Mouse (Mus musculus) liver, adult 2 months (tissue): Measurements from ENCODE around the gene BC048562. TPM values are rescaled to one million over a fixed set of nuclear protein-coding genes. Genes with fewer than 3 reads are reported as not detected.

Experiments
- DNase-seq: peaks from one replicate; pipeline ENCODE4 v3.0.0-alpha.2; 2011; ENCODE audit warnings: low read depth, low spot score; ENCODE audit errors: extremely low read depth
- H3K27ac ChIP-seq: fragments of 200-500 bp; replicated peaks from 2 replicates; pipeline ENCODE4 v1.5.1; 2012; ENCODE audit warnings: low read depth, mild to moderate bottlenecking, control low read depth, inconsistent platforms, low read length; ENCODE audit not compliant: insufficient read depth
- H3K27me3 ChIP-seq: fragments of 200-500 bp; 2 replicates; pipeline ENCODE4 v1.6.1; 2012; ENCODE audit warnings: mild to moderate bottlenecking, moderate library complexity, low read length, inconsistent platforms; ENCODE audit not compliant: control insufficient read depth, insufficient read depth
- H3K36me3 ChIP-seq: fragments of 200-500 bp; 2 replicates; pipeline ENCODE4 v1.6.1; 2012; ENCODE audit warnings: low read length, inconsistent platforms; ENCODE audit not compliant: control insufficient read depth, insufficient read depth
- H3K4me1 ChIP-seq: fragments of 200-500 bp; 2 replicates; pipeline ENCODE4 v1.6.1; 2011; ENCODE audit warnings: low read length; ENCODE audit not compliant: control insufficient read depth, insufficient read depth
- H3K4me3 ChIP-seq: fragments of 200-500 bp; 2 replicates; pipeline ENCODE4 v1.5.1; 2011; ENCODE audit warnings: low read depth, mild to moderate bottlenecking, control low read depth, low read length, moderate library complexity; ENCODE audit not compliant: insufficient read depth
- H3K79me2 ChIP-seq: fragments of 200-500 bp; 2 replicates; pipeline ENCODE4 v1.6.1; 2012; ENCODE audit warnings: inconsistent platforms, mild to moderate bottlenecking, low read length, moderate library complexity; ENCODE audit not compliant: control insufficient read depth, insufficient read depth
- H3K9ac ChIP-seq: fragments of 200-500 bp; 2 replicates; pipeline ENCODE4 v1.6.1; 2012; ENCODE audit warnings: low read depth, mild to moderate bottlenecking, control low read depth, inconsistent platforms, low read length
- CTCF ChIP-seq: fragments of 200-500 bp; IDR thresholded peaks from 2 replicates; pipeline ENCODE4 v1.5.1; 2011; ENCODE audit warnings: low read depth, low read length, control low read depth
- POLR2A ChIP-seq: fragments of 200-500 bp; IDR thresholded peaks from 2 replicates; pipeline ENCODE4 v1.6.1; 2011; ENCODE audit warnings: low read length, control low read depth; ENCODE audit not compliant: insufficient read depth; ENCODE audit errors: extremely low read depth
- WGBS: fragments of 180-500 bp; shearing (Covaris S2); methylation state at CpG from one replicate; pipeline ENCODE4 v1.1.7; 2018; 5-methylcytosine and 5-hydroxymethylcytosine counted together
- polyA plus RNA-seq: library from polyadenylated mRNA; depleted of rRNA; stranded (reverse); fragments of >200 nt; gene quantifications from 2 replicates; pipeline ENCODE4 v1.2.3, GENCODE M21; 2012; rRNA removed
- total RNA-seq: library from RNA; depleted of rRNA; stranded (reverse); fragments of >200 nt; gene quantifications from 2 replicates; pipeline ENCODE4 v1.2.3, GENCODE M21; 2014; rRNA removed

The BC048562 gene
- total and polyA plus RNA-seq, 2 experiments: not detected

GRCm38 (mm10) chr9:108493246-108493645 is 57.0 kb downstream of the BC048562 start:
- Histone ChIP-seq H3K36me3 (peaks cover 33% of the 10 kb centered on the region), H3K4me3 (no peak overlapping the region), H3K79me2 (no peaks in the 10 kb centered on the region), H3K4me1 (peaks cover 10% of the 10 kb centered on the region; the same call in 1 of the 2 replicates), H3K27ac (no peak overlapping the region), H3K9ac (no peak overlapping the region), H3K27me3 (no peaks in the 10 kb centered on the region)
- WGBS: 96% methylated on average over 8 of the region's 8 CpGs
- TF ChIP-seq POLR2A (no peak), CTCF (no peak)
- no peak for DNase-seq

DNA sequence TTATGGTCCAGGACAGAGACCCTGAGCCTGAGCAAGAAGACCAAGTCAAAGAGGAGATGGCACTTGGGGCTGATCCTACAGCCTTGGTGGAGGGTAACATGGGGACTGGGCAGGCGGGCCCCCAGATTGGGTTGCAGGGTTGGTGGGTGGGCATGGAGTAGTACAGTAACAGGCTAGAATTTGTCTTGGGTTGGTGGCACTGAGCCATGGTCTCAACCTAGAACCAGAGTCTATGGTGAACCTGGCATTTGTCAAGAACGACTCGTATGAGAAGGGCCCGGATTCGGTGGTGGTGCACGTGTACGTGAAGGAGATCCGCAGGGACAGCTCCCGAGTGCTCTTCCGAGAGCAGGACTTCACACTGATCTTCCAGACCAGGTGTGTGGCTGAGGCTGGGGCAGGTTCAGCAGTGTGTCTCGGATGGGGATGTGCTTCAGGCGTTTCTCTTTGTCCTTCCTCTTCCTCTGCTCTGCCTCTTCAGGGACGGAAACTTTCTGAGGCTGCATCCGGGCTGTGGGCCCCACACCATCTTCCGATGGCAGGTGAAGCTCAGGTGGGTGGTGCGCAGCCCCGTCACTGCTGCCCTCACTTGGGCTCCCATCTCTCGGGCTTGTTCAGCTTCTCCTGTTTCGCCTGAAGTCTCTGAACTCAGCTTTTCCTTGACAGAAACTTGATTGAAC is 58.0 kb downstream of the BC048562 start:
- no peak overlapping the region for H3K27ac ChIP-seq
- H3K9ac ChIP-seq: no peak overlapping the region
- peaks cover 10% of the 10 kb centered on the region; the same call in 1 of the 2 replicates for H3K4me1 ChIP-seq
- TF ChIP-seq CTCF: no peak
- TF ChIP-seq POLR2A: no peak
- no peaks in the 10 kb centered on the region for H3K79me2 ChIP-seq
- no peak for DNase-seq
- peaks cover 42% of the 10 kb centered on the region for H3K36me3 ChIP-seq
- H3K4me3 ChIP-seq: no peak overlapping the region
- WGBS: 96% methylated on average over 19 of the region's 19 CpGs
- no peaks in the 10 kb centered on the region for H3K27me3 ChIP-seq

DNA sequence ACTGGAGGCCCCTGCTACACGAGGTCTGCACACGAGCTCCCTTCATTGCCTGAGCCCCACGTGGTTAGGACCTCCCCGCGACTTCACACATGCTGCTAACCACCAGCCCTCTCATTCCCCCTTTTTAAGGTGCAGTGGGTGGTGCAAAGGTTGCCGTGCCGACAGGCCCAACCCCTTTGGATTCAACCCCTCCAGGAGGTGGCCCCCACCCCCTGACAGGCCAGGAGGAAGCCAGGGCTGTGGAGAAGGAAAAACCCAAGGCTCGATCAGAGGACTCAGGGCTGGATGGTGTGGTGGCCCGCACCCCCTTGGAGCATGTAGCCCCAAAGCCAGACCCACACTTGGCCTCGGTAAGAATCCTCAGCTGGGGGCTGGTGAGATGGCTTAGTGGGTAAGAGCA is 58.6 kb downstream of the BC048562 start:
- DNase-seq: no peak
- H3K4me1 ChIP-seq: peaks cover 10% of the 10 kb centered on the region; the same call in 1 of the 2 replicates
- TF ChIP-seq CTCF (no peak), POLR2A (no peak)
- peaks cover 42% of the 10 kb centered on the region for H3K36me3 ChIP-seq
- no peak overlapping the region for H3K4me3 ChIP-seq
- WGBS: 85% methylated on average over 10 of the region's 10 CpGs
- no peak overlapping the region for H3K27ac ChIP-seq
- H3K9ac ChIP-seq: no peak overlapping the region
- no peaks in the 10 kb centered on the region for H3K27me3 ChIP-seq
- H3K79me2 ChIP-seq: no peaks in the 10 kb centered on the region

Other genes with a start within 250 kb of the BC048562 start
- gene Bsn, start 246.1 kb upstream of the BC048562 start, total RNA-seq: under 0.01 TPM in 2 replicates
- gene Bsn, start 246.1 kb upstream of the BC048562 start, polyA plus RNA-seq: under 0.01 TPM in 1 of 2 replicates, not detected in the other
- 20.7 and 28.8 TPM in 2 replicates for gene Dag1, start 172.5 kb upstream of the BC048562 start, total RNA-seq
- 24.9 and 29.9 TPM in 2 replicates for gene Dag1, start 172.5 kb upstream of the BC048562 start, polyA plus RNA-seq
- 5.8 and 9.0 TPM in 2 replicates for gene Nicn1, start 146.1 kb upstream of the BC048562 start, total RNA-seq
- gene Nicn1, start 146.1 kb upstream of the BC048562 start, polyA plus RNA-seq: 15.9 and 21.2 TPM in 2 replicates
- gene Amt, start 139.6 kb upstream of the BC048562 start, total RNA-seq: 65.5 and 66.6 TPM in 2 replicates
- 45.8 and 54.5 TPM in 2 replicates for gene Amt, start 139.6 kb upstream of the BC048562 start, polyA plus RNA-seq
- 123 TPM in 2 replicates for gene Rhoa, start 130.4 kb upstream of the BC048562 start, total RNA-seq
- gene Rhoa, start 130.4 kb upstream of the BC048562 start, polyA plus RNA-seq: 64.7 and 82.8 TPM in 2 replicates
- gene Tcta, start 130.3 kb upstream of the BC048562 start, total RNA-seq: 17.7 and 17.9 TPM in 2 replicates
- 35.2 and 41.2 TPM in 2 replicates for gene Tcta, start 130.3 kb upstream of the BC048562 start, polyA plus RNA-seq
- 5,129 and 5,348 TPM in 2 replicates for gene Gpx1, start 97.6 kb upstream of the BC048562 start, total RNA-seq
- gene Gpx1, start 97.6 kb upstream of the BC048562 start, polyA plus RNA-seq: 8,357 and 9,405 TPM in 2 replicates
- 62.0 and 63.8 TPM in 2 replicates for gene Usp4, start 88.6 kb upstream of the BC048562 start, total RNA-seq
- 63.3 and 65.2 TPM in 2 replicates for gene Usp4, start 88.6 kb upstream of the BC048562 start, polyA plus RNA-seq
- not detected in 2 replicates for gene 1700102P08Rik, start 43.7 kb upstream of the BC048562 start, total RNA-seq
- gene 1700102P08Rik, start 43.7 kb upstream of the BC048562 start, polyA plus RNA-seq: not detected in 2 replicates
- gene Ccdc36, start 8.0 kb upstream of the BC048562 start, total RNA-seq: not detected in 2 replicates
- not detected in 2 replicates for gene Ccdc36, start 8.0 kb upstream of the BC048562 start, polyA plus RNA-seq
- 5.6 and 6.4 TPM in 2 replicates for gene Ccdc71, start 24.0 kb downstream of the BC048562 start, total RNA-seq
- gene Ccdc71, start 24.0 kb downstream of the BC048562 start, polyA plus RNA-seq: 13.2 and 15.7 TPM in 2 replicates
- gene Klhdc8b, start 25.1 kb downstream of the BC048562 start, total RNA-seq: 8.7 and 10.1 TPM in 2 replicates
- 13.2 and 25.6 TPM in 2 replicates for gene Klhdc8b, start 25.1 kb downstream of the BC048562 start, polyA plus RNA-seq
- gene Lamb2, start 43.3 kb downstream of the BC048562 start, total RNA-seq: 4.0 and 4.8 TPM in 2 replicates
- 2.7 and 5.0 TPM in 2 replicates for gene Lamb2, start 43.3 kb downstream of the BC048562 start, polyA plus RNA-seq
- 24.3 and 34.1 TPM in 2 replicates for gene Usp19, start 54.1 kb downstream of the BC048562 start, total RNA-seq
- gene Usp19, start 54.1 kb downstream of the BC048562 start, polyA plus RNA-seq: 51.7 and 80.5 TPM in 2 replicates
- 69.6 and 70.6 TPM in 2 replicates for gene Qars, start 71.2 kb downstream of the BC048562 start, total RNA-seq
- 90.2 and 99.4 TPM in 2 replicates for gene Qars, start 71.2 kb downstream of the BC048562 start, polyA plus RNA-seq
- 43.0 and 52.7 TPM in 2 replicates for gene Qrich1, start 80.3 kb downstream of the BC048562 start, total RNA-seq
- 50.7 and 54.9 TPM in 2 replicates for gene Qrich1, start 80.3 kb downstream of the BC048562 start, polyA plus RNA-seq
- gene Impdh2, start 123.8 kb downstream of the BC048562 start, total RNA-seq: 33.6 and 39.3 TPM in 2 replicates
- 62.5 and 72.8 TPM in 2 replicates for gene Impdh2, start 123.8 kb downstream of the BC048562 start, polyA plus RNA-seq
- gene Ndufaf3, start 131.0 kb downstream of the BC048562 start, total RNA-seq: 12.0 and 13.4 TPM in 2 replicates
- 29.0 and 31.3 TPM in 2 replicates for gene Ndufaf3, start 131.0 kb downstream of the BC048562 start, polyA plus RNA-seq
- 32.8 and 35.2 TPM in 2 replicates for gene Dalrd3, start 133.4 kb downstream of the BC048562 start, total RNA-seq
- 104 and 130 TPM in 2 replicates for gene Dalrd3, start 133.4 kb downstream of the BC048562 start, polyA plus RNA-seq
- gene Wdr6, start 142.3 kb downstream of the BC048562 start, total RNA-seq: 6.4 and 8.1 TPM in 2 replicates
- gene Wdr6, start 142.3 kb downstream of the BC048562 start, polyA plus RNA-seq: 8.4 and 14.8 TPM in 2 replicates
- 0.09 and 0.13 TPM in 2 replicates for gene P4htm, start 161.2 kb downstream of the BC048562 start, total RNA-seq
- 0.46 and 0.67 TPM in 2 replicates for gene P4htm, start 161.2 kb downstream of the BC048562 start, polyA plus RNA-seq
- gene Arih2, start 212.9 kb downstream of the BC048562 start, total RNA-seq: 34.0 and 37.1 TPM in 2 replicates
- gene Arih2, start 212.9 kb downstream of the BC048562 start, polyA plus RNA-seq: 25.5 and 26.8 TPM in 2 replicates
- gene Slc25a20, start 225.6 kb downstream of the BC048562 start, total RNA-seq: 96.4 and 118 TPM in 2 replicates
- gene Slc25a20, start 225.6 kb downstream of the BC048562 start, polyA plus RNA-seq: 52.5 and 70.6 TPM in 2 replicates